Comparison of ENCODE assay signal across 22 mouse cellular contexts in genomic region chr9:75424358-75425150, GRCm38 (mm10). TPM values are rescaled to one million over a fixed set of nuclear protein-coding genes. Genes with fewer than 3 reads are reported as not detected.
DNase-seq lines count a peak whose midpoint lies in the region; ATAC-seq and TF ChIP-seq lines count a peak whose summit lies in the region.
"Had no signal": no experiment of that assay in that cellular context is flagged by ENCODE, and none has a peak within 500 bp of the region (broad histone marks: within the 10 kb centered on the region; RNA-seq: fewer than 3 reads in every experiment).

No protein-coding gene starts in this region.

- no peaks in the 10 kb centered on the region for H3K9me3 ChIP-seq in midbrain, embryonic 11.5 days (ENCODE audit: control insufficient read depth, low read length)
- H3K9me3 ChIP-seq in midbrain, embryonic 13.5 days, result no peaks in the 10 kb centered on the region
- H3K9me3 ChIP-seq in neural tube, embryonic 12.5 days, result no peaks in the 10 kb centered on the region
- H3K9me3 ChIP-seq: forebrain, embryonic 10.5 days; lung, embryonic 15.5 days; midbrain, embryonic 12.5 days had no signal

- ATAC-seq in midbrain, embryonic 11.5 days (ENCODE audit: low FRiP score), result no peak
- no peak for ATAC-seq in midbrain, embryonic 13.5 days
- ATAC-seq in neural tube, embryonic 12.5 days (ENCODE audit: low FRiP score, low read depth), result peak; percentile 61; the same call in 1 of the 2 replicates
- ATAC-seq: intestine, postnatal 0 days had no signal

- no peaks in the 10 kb centered on the region for H3K36me3 ChIP-seq in kidney, adult 2 months (ENCODE audit: control insufficient read depth, insufficient read depth, low read length)
- H3K36me3 ChIP-seq in midbrain, embryonic 11.5 days (ENCODE audit: control insufficient read depth, insufficient read depth, low read length), result no peaks in the 10 kb centered on the region
- no peaks in the 10 kb centered on the region for H3K36me3 ChIP-seq in midbrain, embryonic 13.5 days
- no peaks in the 10 kb centered on the region for H3K36me3 ChIP-seq in neural tube, embryonic 12.5 days
- H3K36me3 ChIP-seq: forebrain, embryonic 10.5 days; lung, embryonic 15.5 days; midbrain, embryonic 12.5 days had no signal

- H3K4me2 ChIP-seq in midbrain, embryonic 11.5 days, result no peak overlapping the region
- H3K4me2 ChIP-seq in midbrain, embryonic 13.5 days (replicated peaks), result no peak overlapping the region
- no peak overlapping the region for H3K4me2 ChIP-seq in neural tube, embryonic 12.5 days (replicated peaks)
- H3K4me2 ChIP-seq: hindbrain, embryonic 14.5 days; lung, embryonic 15.5 days; midbrain, embryonic 12.5 days had no signal

- no peak overlapping the region for H3K4me3 ChIP-seq in kidney, adult 2 months (ENCODE audit: insufficient read depth, low read depth, low read length)
- no peak overlapping the region for H3K4me3 ChIP-seq in midbrain, embryonic 11.5 days (ENCODE audit: low read depth, low read length)
- no peak overlapping the region for H3K4me3 ChIP-seq in midbrain, embryonic 13.5 days (replicated peaks)
- no peak overlapping the region for H3K4me3 ChIP-seq in neural tube, embryonic 12.5 days
- H3K4me3 ChIP-seq: forebrain, embryonic 10.5 days; lung, embryonic 15.5 days; midbrain, embryonic 12.5 days had no signal

- WGBS in kidney, adult 2 months, result 61% methylated on average over 6 of the region's 6 CpGs
- 84% methylated on average over 6 of the region's 6 CpGs for WGBS in midbrain, embryonic 11.5 days
- 82% methylated on average over 6 of the region's 6 CpGs for WGBS in midbrain, embryonic 13.5 days
- WGBS in neural tube, embryonic 12.5 days, result 34% methylated on average over 6 of the region's 6 CpGs

- H3K4me1 ChIP-seq in kidney, adult 2 months (ENCODE audit: control insufficient read depth, insufficient read depth, low read length), result no peaks in the 10 kb centered on the region
- H3K4me1 ChIP-seq in midbrain, embryonic 11.5 days (ENCODE audit: control insufficient read depth, insufficient read depth, low read length), result no peaks in the 10 kb centered on the region
- no peaks in the 10 kb centered on the region for H3K4me1 ChIP-seq in midbrain, embryonic 13.5 days (replicated peaks)
- H3K4me1 ChIP-seq in neural tube, embryonic 12.5 days, result peaks cover 3% of the 10 kb centered on the region; the same call in 1 of the 2 replicates
- H3K4me1 ChIP-seq: lung, embryonic 15.5 days; midbrain, embryonic 12.5 days had no signal

- H3K27me3 ChIP-seq in kidney, adult 2 months (replicated peaks; ENCODE audit: control insufficient read depth, insufficient read depth, low read length), result no peaks in the 10 kb centered on the region
- no peaks in the 10 kb centered on the region for H3K27me3 ChIP-seq in midbrain, embryonic 11.5 days (ENCODE audit: control insufficient read depth, insufficient read depth, low read length)
- H3K27me3 ChIP-seq in midbrain, embryonic 13.5 days, result no peaks in the 10 kb centered on the region
- no peaks in the 10 kb centered on the region for H3K27me3 ChIP-seq in neural tube, embryonic 12.5 days (replicated peaks)
- H3K27me3 ChIP-seq: lung, embryonic 15.5 days; midbrain, embryonic 12.5 days had no signal

- no peak overlapping the region for H3K27ac ChIP-seq in kidney, adult 2 months (ENCODE audit: insufficient read depth, low read depth, low read length)
- no peak overlapping the region for H3K27ac ChIP-seq in midbrain, embryonic 11.5 days (ENCODE audit: low read depth, low read length)
- no peak overlapping the region for H3K27ac ChIP-seq in midbrain, embryonic 13.5 days
- H3K27ac ChIP-seq in neural tube, embryonic 12.5 days, result no peak overlapping the region
- H3K27ac ChIP-seq: forebrain, embryonic 10.5 days; hindbrain, embryonic 14.5 days; lung, embryonic 15.5 days; midbrain, embryonic 12.5 days had no signal

- H3K9ac ChIP-seq in midbrain, embryonic 11.5 days (ENCODE audit: low read length), result no peak overlapping the region
- H3K9ac ChIP-seq in midbrain, embryonic 13.5 days (replicated peaks), result no peak overlapping the region
- no peak overlapping the region for H3K9ac ChIP-seq in neural tube, embryonic 12.5 days
- H3K9ac ChIP-seq: hindbrain, embryonic 14.5 days; lung, embryonic 15.5 days; midbrain, embryonic 12.5 days had no signal

- no peak for TF ChIP-seq POLR2A in kidney, adult 2 months (IDR thresholded peaks at IDR 0.05; ENCODE audit: low read depth, low read length)

- no peak for TF ChIP-seq CTCF in kidney, adult 2 months (conservative IDR thresholded peaks at IDR 0.05; ENCODE audit: insufficient read depth, insufficient read length, low read depth, low read length)

- DNase-seq in kidney, adult 2 months, result peak; percentile 14
- no peak for DNase-seq in kidney, adult 9 months
- peak; percentile 19 for DNase-seq in midbrain, embryonic 11.5 days (ENCODE audit: low spot score, missing footprints)
- DNase-seq in embryo, embryonic 10.5 days (ENCODE audit: low spot score), result peak; percentile 63
- no peak for DNase-seq in ovary, postnatal 14 days (ENCODE audit: low spot score)
- no peak for DNase-seq in natural killer cell, adult 2 months (ENCODE audit: low spot score in 2 of 2)
- DNase-seq: adrenal gland, postnatal 14 days; B cell, adult 2 months; cerebellum, adult 18-20 months; gastrocnemius, postnatal 14 days; heart, postnatal 10 days; layer of hippocampus, postnatal 36 days; left cerebral cortex, postnatal 4 days; right cerebral cortex, postnatal 25 days; thymus, postnatal 36 days had no signal

RNA-seq across cellular contexts. Expression of gene Mapk6, which starts 14.7 kb away (rescaled TPM):
- 11.5 and 12.7 TPM in 2 replicates for polyA plus RNA-seq in kidney, adult 2 months (2012; rRNA removed)
- polyA plus RNA-seq in midbrain, embryonic 11.5 days (2014; fragmentation: Nextera tagmentation; extraction: Ambion mirVana), result 193 and 199 TPM in 2 replicates
- polyA plus RNA-seq in midbrain, embryonic 13.5 days (2015; fragmentation: Nextera tagmentation; extraction: Ambion mirVana), result 196 and 199 TPM in 2 replicates
- 184 and 188 TPM in 2 replicates for polyA plus RNA-seq in neural tube, embryonic 12.5 days (2016; fragmentation: Nextera tagmentation; extraction: Ambion mirVana)

RNA-seq across cellular contexts. Expression of gene Leo1, which starts 16.8 kb away (rescaled TPM):
- polyA plus RNA-seq in kidney, adult 2 months (2012; rRNA removed), result 2.5 and 3.3 TPM in 2 replicates
- 45.2 and 49.9 TPM in 2 replicates for polyA plus RNA-seq in midbrain, embryonic 11.5 days (2014; fragmentation: Nextera tagmentation; extraction: Ambion mirVana)
- polyA plus RNA-seq in midbrain, embryonic 13.5 days (2015; fragmentation: Nextera tagmentation; extraction: Ambion mirVana), result 46.8 and 49.2 TPM in 2 replicates
- 43.5 and 53.5 TPM in 2 replicates for polyA plus RNA-seq in neural tube, embryonic 12.5 days (2016; fragmentation: Nextera tagmentation; extraction: Ambion mirVana)

Comparison
In these comparisons a context has a peak if more than half of its experiments do, and no peak if none do; other contexts are left out.
1. DNase-seq: peak in kidney, adult 2 months (single experiment), midbrain, embryonic 11.5 days (single experiment) and embryo, embryonic 10.5 days (single experiment); none in kidney, adult 9 months (single experiment), ovary, postnatal 14 days (single experiment) and natural killer cell, adult 2 months (0 of 2).
2. RNA of gene Mapk6, which starts 14.7 kb away (polyA plus RNA-seq): 196 to 199 TPM in midbrain, embryonic 13.5 days, 193 to 199 TPM in midbrain, embryonic 11.5 days and 184 to 188 TPM in neural tube, embryonic 12.5 days; 11.5 to 12.7 TPM in kidney, adult 2 months; every median in the first group is over 10 times any median in the second.
3. RNA of gene Leo1, which starts 16.8 kb away (polyA plus RNA-seq): 43.5 to 53.5 TPM in neural tube, embryonic 12.5 days, 46.8 to 49.2 TPM in midbrain, embryonic 13.5 days and 45.2 to 49.9 TPM in midbrain, embryonic 11.5 days; 2.5 to 3.3 TPM in kidney, adult 2 months; every median in the first group is over 10 times any median in the second.